Mouse (Mus musculus) heart, adult 11 months (tissue): ENCODE measurements around the gene Lrrc4c.

Experiments used
- DNase-seq: peaks from one replicate; pipeline ENCODE4 v3.0.0; 2022

Gene Lrrc4c

GRCm38 (mm10) chr2:96573755-96574154 is 255.8 kb downstream of the Lrrc4c start:
- DNase-seq, result no peak

GRCm38 (mm10) chr2:96577701-96578100 is 259.7 kb downstream of the Lrrc4c start:
- no peak for DNase-seq

GRCm38 (mm10) chr2:96580136-96580733 is 262.3 kb downstream of the Lrrc4c start:
- no peak for DNase-seq

GRCm38 (mm10) chr2:96585665-96586064 is 267.7 kb downstream of the Lrrc4c start:
- no peak for DNase-seq

GRCm38 (mm10) chr2:96604801-96605200 is 286.8 kb downstream of the Lrrc4c start:
- no peak for DNase-seq

GRCm38 (mm10) chr2:96614121-96614520 is 296.2 kb downstream of the Lrrc4c start:
- DNase-seq, result no peak

- peak; percentile 35 for DNase-seq
These were observed 300.8 kb downstream of the Lrrc4c start for GRCm38 (mm10) chr2:96618691-96619205.

- no peak for DNase-seq
These were observed 349.1 kb downstream of the Lrrc4c start for GRCm38 (mm10) chr2:96667113-96667512.

GRCm38 (mm10) chr2:96681806-96682205 is 363.8 kb downstream of the Lrrc4c start:
- DNase-seq, result no peak

GRCm38 (mm10) chr2:96685328-96685727 is 367.4 kb downstream of the Lrrc4c start:
- no peak for DNase-seq

- no peak for DNase-seq
These were observed 387.0 kb downstream of the Lrrc4c start for GRCm38 (mm10) chr2:96705004-96705403.

- no peak for DNase-seq
These were observed 389.9 kb downstream of the Lrrc4c start for GRCm38 (mm10) chr2:96707772-96708350.

- no peak for DNase-seq
These were observed 396.6 kb downstream of the Lrrc4c start for GRCm38 (mm10) chr2:96714561-96714960.

- no peak for DNase-seq
These were observed 399.4 kb downstream of the Lrrc4c start for GRCm38 (mm10) chr2:96717353-96717752.

- no peak for DNase-seq
These were observed 405.4 kb downstream of the Lrrc4c start for GRCm38 (mm10) chr2:96723395-96723794.

- DNase-seq, result no peak
These were observed 418.1 kb downstream of the Lrrc4c start for GRCm38 (mm10) chr2:96736081-96736480.

- no peak for DNase-seq
These were observed 437.1 kb downstream of the Lrrc4c start for GRCm38 (mm10) chr2:96755066-96755465.

- DNase-seq, result no peak
These were observed 439.7 kb downstream of the Lrrc4c start for GRCm38 (mm10) chr2:96757701-96758100.

GRCm38 (mm10) chr2:96763538-96763937 is 445.6 kb downstream of the Lrrc4c start:
- no peak for DNase-seq

- DNase-seq, result no peak
These were observed 457.4 kb downstream of the Lrrc4c start for GRCm38 (mm10) chr2:96775376-96775775.

- peak; percentile 86 for DNase-seq
These were observed 478.9 kb downstream of the Lrrc4c start for GRCm38 (mm10) chr2:96796681-96797385.

GRCm38 (mm10) chr2:96850839-96851396 is 532.9 kb downstream of the Lrrc4c start:
- DNase-seq, result no peak

GRCm38 (mm10) chr2:96853797-96854196 is 535.8 kb downstream of the Lrrc4c start:
- no peak for DNase-seq

- peak; percentile 77 for DNase-seq
These were observed 558.1 kb downstream of the Lrrc4c start for GRCm38 (mm10) chr2:96876062-96876461.
